Mouse (Mus musculus): ENCODE results near the gene Cmip. TPM values are rescaled to one million over a fixed set of nuclear protein-coding genes. Genes with fewer than 3 reads are reported as not detected.
"Not testable (repeated sequence)": the region's sequence is repeated elsewhere in the genome, so short reads cannot be mapped to it uniquely, and the experiment has no call there.

The Cmip gene
- polyA plus RNA-seq, 1 experiment from 2014 or later = 13.7 TPM

DNA sequence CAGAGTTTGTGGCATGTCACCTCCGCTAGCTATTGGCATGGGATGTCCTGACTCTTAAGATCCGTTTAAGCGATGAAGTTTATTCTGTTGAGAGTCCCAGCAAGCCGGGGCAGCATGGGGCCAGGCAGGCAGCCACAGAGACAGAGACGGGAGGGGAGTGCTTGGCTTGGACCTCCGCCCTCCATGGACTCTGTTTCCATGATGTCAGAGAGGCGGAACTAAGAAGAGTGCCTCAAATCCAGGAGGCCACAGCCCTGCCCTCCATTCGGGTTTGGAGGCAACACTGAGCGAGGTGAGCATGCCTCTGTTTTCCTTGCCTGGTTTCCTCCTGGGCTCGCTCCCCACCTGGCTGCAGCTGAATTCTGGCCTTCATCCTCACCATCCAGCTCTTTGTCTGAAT, 153.5 kb downstream of the Cmip start:
- 42% methylated on average over 10 of the region's 10 CpGs for WGBS
- Histone ChIP-seq H3K36me3 (ENCODE audit: control insufficient read depth, insufficient read depth, low read length) (no peaks in the 10 kb centered on the region), H3K4me3 (replicated peaks; ENCODE audit: low read length) (no peak overlapping the region), H3K9ac (ENCODE audit: low read length) (no peak overlapping the region), H3K27ac (ENCODE audit: low read length) (peak overlapping the region; percentile 32; the same call in 1 of the 2 replicates), H3K27me3 (ENCODE audit: control insufficient read depth, insufficient read depth, low read length) (no peaks in the 10 kb centered on the region), H3K4me1 (ENCODE audit: control insufficient read depth, insufficient read depth, low read length) (peaks cover 19% of the 10 kb centered on the region), H3K9me3 (replicated peaks; ENCODE audit: control insufficient read depth, low read length) (no peaks in the 10 kb centered on the region), H3K4me2 (ENCODE audit: low read depth, low read length) (peak overlapping the region; percentile 11; the same call in 1 of the 2 replicates)
- ATAC-seq (ENCODE audit: insufficient read depth, low FRiP score) = peak; percentile 49

DNA sequence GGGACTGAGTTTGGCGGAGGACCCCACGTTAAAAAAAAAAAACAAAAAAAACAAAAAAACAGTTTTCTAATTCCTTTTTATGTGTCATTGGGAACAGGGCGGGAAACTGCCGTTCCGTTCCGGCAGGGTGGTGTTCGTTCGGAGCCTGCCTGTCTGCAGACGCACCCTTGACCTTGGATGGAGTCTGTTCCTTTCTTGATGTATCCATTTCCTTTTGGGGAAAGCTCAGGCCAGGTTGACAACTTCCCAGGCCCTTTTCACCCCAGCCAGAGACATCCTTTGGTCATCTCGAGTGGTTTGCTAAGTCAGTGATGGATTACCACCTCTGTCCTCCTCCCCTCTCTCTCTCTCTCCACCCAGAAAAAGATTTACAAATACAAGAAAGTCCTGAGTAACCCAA, 154.0 kb downstream of the Cmip start:
- H3K27me3 ChIP-seq (ENCODE audit: control insufficient read depth, insufficient read depth, low read length) = no peaks in the 10 kb centered on the region
- no peak for ATAC-seq (ENCODE audit: insufficient read depth, low FRiP score)
- H3K4me2 ChIP-seq (ENCODE audit: low read depth, low read length) = 0 out of 2 replicates have a peak overlapping the region, but pooled peaks have one; percentile 11
- H3K4me3 ChIP-seq (replicated peaks; ENCODE audit: low read length) = no peak overlapping the region
- peak overlapping the region; percentile 32; the same call in 1 of the 2 replicates for H3K27ac ChIP-seq (ENCODE audit: low read length)
- 64% methylated on average over 10 of the region's 10 CpGs for WGBS
- H3K9me3 ChIP-seq (replicated peaks; ENCODE audit: control insufficient read depth, low read length) = no peaks in the 10 kb centered on the region
- peaks cover 19% of the 10 kb centered on the region for H3K4me1 ChIP-seq (ENCODE audit: control insufficient read depth, insufficient read depth, low read length)
- no peaks in the 10 kb centered on the region for H3K36me3 ChIP-seq (ENCODE audit: control insufficient read depth, insufficient read depth, low read length)
- no peak overlapping the region for H3K9ac ChIP-seq (ENCODE audit: low read length)

DNA sequence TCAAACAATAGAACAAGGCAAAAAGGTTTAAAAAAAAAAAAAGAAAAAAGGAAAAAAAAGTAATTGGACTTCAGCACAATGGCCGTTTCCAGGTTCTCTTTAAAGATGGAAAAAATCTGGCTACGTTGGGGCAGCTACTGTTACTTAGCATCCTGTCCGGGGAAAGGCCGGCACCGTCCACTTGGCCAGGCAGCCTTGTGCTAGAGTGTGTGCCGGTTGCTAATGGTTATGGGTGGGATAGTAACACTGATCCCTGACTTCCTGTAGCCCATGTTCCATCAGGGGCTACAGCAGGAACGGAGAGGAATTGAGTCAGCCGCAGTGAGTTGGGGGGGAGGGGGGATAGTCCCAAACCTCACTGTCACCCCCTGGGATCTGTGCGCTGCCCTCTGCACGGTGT, 155.4 kb downstream of the Cmip start:
- Histone ChIP-seq H3K4me3 (replicated peaks; ENCODE audit: low read length) (no peak overlapping the region), H3K4me2 (ENCODE audit: low read depth, low read length) (no peak overlapping the region), H3K27ac (ENCODE audit: low read length) (no peak overlapping the region), H3K27me3 (ENCODE audit: control insufficient read depth, insufficient read depth, low read length) (no peaks in the 10 kb centered on the region), H3K36me3 (ENCODE audit: control insufficient read depth, insufficient read depth, low read length) (no peaks in the 10 kb centered on the region), H3K4me1 (ENCODE audit: control insufficient read depth, insufficient read depth, low read length) (peaks cover 19% of the 10 kb centered on the region), H3K9me3 (replicated peaks; ENCODE audit: control insufficient read depth, low read length) (no peaks in the 10 kb centered on the region), H3K9ac (ENCODE audit: low read length) (no peak overlapping the region)
- no peak for ATAC-seq (ENCODE audit: insufficient read depth, low FRiP score)
- WGBS = 82% methylated on average over 10 of the region's 10 CpGs

DNA sequence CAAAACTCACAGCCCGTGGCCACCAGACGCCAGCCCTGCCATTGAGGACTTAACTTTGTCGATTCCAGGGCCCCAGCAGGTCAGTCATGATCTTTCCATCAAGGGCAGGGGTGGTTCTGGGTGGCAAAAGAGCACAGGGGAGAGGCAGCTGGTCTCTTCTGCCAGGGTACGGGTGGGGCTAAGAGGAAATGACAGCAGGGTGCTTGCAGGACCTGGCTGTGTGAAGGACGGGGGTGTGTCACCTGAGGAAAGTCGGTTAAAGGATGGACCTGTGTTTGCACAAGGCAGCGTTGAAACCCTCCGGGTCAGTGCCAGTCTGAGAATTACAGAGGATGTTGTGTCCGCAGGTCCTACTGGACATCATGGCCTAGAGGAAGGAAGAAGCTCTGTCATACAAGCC, 161.0 kb downstream of the Cmip start:
- H3K4me1 ChIP-seq (ENCODE audit: control insufficient read depth, insufficient read depth, low read length) = 0 out of 2 replicates have a peak, but pooled peaks cover 4% of the 10 kb centered on the region
- no peak for ATAC-seq (ENCODE audit: insufficient read depth, low FRiP score)
- H3K27ac ChIP-seq (ENCODE audit: low read length) = no peak overlapping the region
- no peak overlapping the region for H3K4me2 ChIP-seq (ENCODE audit: low read depth, low read length)
- H3K9ac ChIP-seq (ENCODE audit: low read length) = no peak overlapping the region
- H3K9me3 ChIP-seq (replicated peaks; ENCODE audit: control insufficient read depth, low read length) = no peaks in the 10 kb centered on the region
- no peaks in the 10 kb centered on the region for H3K36me3 ChIP-seq (ENCODE audit: control insufficient read depth, insufficient read depth, low read length)
- WGBS = 77% methylated on average over 9 of the region's 9 CpGs
- no peak overlapping the region for H3K4me3 ChIP-seq (replicated peaks; ENCODE audit: low read length)
- H3K27me3 ChIP-seq (ENCODE audit: control insufficient read depth, insufficient read depth, low read length) = no peaks in the 10 kb centered on the region

DNA sequence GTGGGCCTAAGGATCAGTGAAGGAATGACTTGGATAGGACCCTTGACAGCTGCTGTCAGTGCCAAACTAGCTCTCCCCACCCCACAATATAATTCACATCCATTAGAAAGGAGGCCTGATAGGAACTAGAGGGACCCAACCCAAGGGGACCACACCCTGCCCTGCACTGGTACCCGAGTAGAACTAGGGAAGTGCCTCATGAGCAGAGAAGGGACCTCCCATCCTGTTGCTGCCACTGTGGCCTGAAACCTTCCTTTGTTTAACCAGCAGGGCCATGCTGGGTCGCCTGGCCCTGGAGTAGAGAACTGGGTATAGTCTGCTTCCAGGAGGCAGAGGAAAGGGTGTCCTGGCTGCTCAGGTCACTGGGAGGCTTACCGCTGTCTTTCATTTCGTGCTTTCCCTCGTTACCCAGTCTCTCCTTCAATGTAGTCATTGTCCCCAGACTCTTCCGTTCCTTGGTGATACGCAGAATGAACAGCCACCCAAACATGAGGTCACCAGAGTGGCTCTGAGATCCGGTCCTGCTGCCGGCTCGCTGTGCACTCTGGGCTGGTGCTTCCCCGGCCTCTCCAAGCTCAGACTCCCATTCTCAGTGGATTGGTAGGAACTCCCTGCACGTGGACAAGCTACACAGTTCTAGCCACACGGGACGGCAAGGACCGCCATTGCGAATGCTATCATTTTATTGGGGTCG, 164.1 kb downstream of the Cmip start:
- 0 out of 2 replicates have a peak, but pooled peaks cover 4% of the 10 kb centered on the region for H3K4me1 ChIP-seq (ENCODE audit: control insufficient read depth, insufficient read depth, low read length)
- no peaks in the 10 kb centered on the region for H3K9me3 ChIP-seq (replicated peaks; ENCODE audit: control insufficient read depth, low read length)
- H3K9ac ChIP-seq (ENCODE audit: low read length) = no peak overlapping the region
- H3K27me3 ChIP-seq (ENCODE audit: control insufficient read depth, insufficient read depth, low read length) = no peaks in the 10 kb centered on the region
- 89% methylated on average over 17 of the region's 17 CpGs for WGBS
- H3K36me3 ChIP-seq (ENCODE audit: control insufficient read depth, insufficient read depth, low read length) = no peaks in the 10 kb centered on the region
- no peak overlapping the region for H3K4me3 ChIP-seq (replicated peaks; ENCODE audit: low read length)
- no peak overlapping the region for H3K4me2 ChIP-seq (ENCODE audit: low read depth, low read length)
- H3K27ac ChIP-seq (ENCODE audit: low read length) = no peak overlapping the region
- peak; percentile 24; the same call in 1 of the 2 replicates for ATAC-seq (ENCODE audit: insufficient read depth, low FRiP score)

- H3K27ac ChIP-seq (ENCODE audit: low read length) = no peak overlapping the region
- H3K36me3 ChIP-seq (ENCODE audit: control insufficient read depth, insufficient read depth, low read length) = 0 out of 2 replicates have a peak, but pooled peaks cover 3% of the 10 kb centered on the region
- no peak overlapping the region for H3K4me2 ChIP-seq (ENCODE audit: low read depth, low read length)
- no peaks in the 10 kb centered on the region for H3K9me3 ChIP-seq (replicated peaks; ENCODE audit: control insufficient read depth, low read length)
- no peak for ATAC-seq (ENCODE audit: insufficient read depth, low FRiP score)
- no peaks in the 10 kb centered on the region for H3K27me3 ChIP-seq (ENCODE audit: control insufficient read depth, insufficient read depth, low read length)
- 0 out of 2 replicates have a peak, but pooled peaks cover 4% of the 10 kb centered on the region for H3K4me1 ChIP-seq (ENCODE audit: control insufficient read depth, insufficient read depth, low read length)
- WGBS = 53% methylated on average over 5 of the region's 5 CpGs
- H3K4me3 ChIP-seq (replicated peaks; ENCODE audit: low read length) = no peak overlapping the region
- H3K9ac ChIP-seq (ENCODE audit: low read length) = no peak overlapping the region
Measured at GRCm38 (mm10) chr8:117421838-117422237, 165.0 kb downstream of the Cmip start.

DNA sequence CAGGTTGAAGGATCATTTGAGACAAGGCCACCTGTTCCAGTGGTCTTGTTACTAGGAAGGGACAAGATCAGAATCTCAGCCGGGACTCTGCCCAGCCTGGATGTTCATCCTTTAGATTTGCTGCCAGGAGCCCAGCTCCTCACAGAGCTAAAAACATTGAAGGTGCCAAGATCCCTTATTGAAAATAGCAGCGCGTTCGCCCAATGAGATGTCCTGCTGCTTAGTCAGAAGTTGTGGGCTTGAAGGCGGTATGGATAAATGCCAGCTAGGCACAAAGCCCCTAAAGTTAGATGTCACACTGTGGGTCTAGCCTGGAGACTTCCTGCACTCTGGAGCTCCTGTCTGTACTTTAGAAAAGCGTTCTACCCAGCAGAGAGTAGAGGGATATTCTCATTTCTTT, 165.5 kb downstream of the Cmip start:
- peaks cover 7% of the 10 kb centered on the region; the same call in 1 of the 2 replicates for H3K36me3 ChIP-seq (ENCODE audit: control insufficient read depth, insufficient read depth, low read length)
- H3K4me1 ChIP-seq (ENCODE audit: control insufficient read depth, insufficient read depth, low read length) = 0 out of 2 replicates have a peak, but pooled peaks cover 4% of the 10 kb centered on the region
- H3K4me2 ChIP-seq (ENCODE audit: low read depth, low read length) = no peak overlapping the region
- ATAC-seq (ENCODE audit: insufficient read depth, low FRiP score) = no peak
- H3K27ac ChIP-seq (ENCODE audit: low read length) = no peak overlapping the region
- WGBS = 87% methylated on average over 6 of the region's 6 CpGs
- no peak overlapping the region for H3K4me3 ChIP-seq (replicated peaks; ENCODE audit: low read length)
- no peaks in the 10 kb centered on the region for H3K9me3 ChIP-seq (replicated peaks; ENCODE audit: control insufficient read depth, low read length)
- H3K9ac ChIP-seq (ENCODE audit: low read length) = no peak overlapping the region
- no peaks in the 10 kb centered on the region for H3K27me3 ChIP-seq (ENCODE audit: control insufficient read depth, insufficient read depth, low read length)

DNA sequence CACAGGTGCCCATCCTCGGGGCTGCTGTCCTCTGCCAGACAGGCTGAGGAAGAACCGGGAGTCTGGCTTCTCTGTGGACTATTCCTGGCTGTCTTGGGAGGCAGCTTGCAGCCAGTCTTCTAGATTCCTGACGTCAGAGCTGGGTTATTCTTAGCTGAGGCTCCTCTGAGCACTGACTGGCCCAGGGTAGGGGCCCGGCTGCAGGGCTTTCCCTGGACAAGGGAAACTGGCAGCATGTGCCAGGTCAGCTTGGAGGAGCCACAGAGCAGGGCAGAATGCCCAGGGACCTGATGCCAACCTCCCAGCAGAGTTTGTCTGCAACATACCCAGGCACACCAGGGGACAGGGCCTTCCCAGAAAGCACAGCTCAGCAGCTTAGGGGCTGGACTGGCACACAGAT, 166.2 kb downstream of the Cmip start:
- Histone ChIP-seq H3K4me2 (ENCODE audit: low read depth, low read length) (no peak overlapping the region), H3K27ac (ENCODE audit: low read length) (no peak overlapping the region; the same call in 1 of the 2 replicates), H3K9me3 (replicated peaks; ENCODE audit: control insufficient read depth, low read length) (no peaks in the 10 kb centered on the region), H3K27me3 (ENCODE audit: control insufficient read depth, insufficient read depth, low read length) (no peaks in the 10 kb centered on the region), H3K4me3 (replicated peaks; ENCODE audit: low read length) (no peak overlapping the region), H3K4me1 (ENCODE audit: control insufficient read depth, insufficient read depth, low read length) (0 out of 2 replicates have a peak, but pooled peaks cover 4% of the 10 kb centered on the region), H3K36me3 (ENCODE audit: control insufficient read depth, insufficient read depth, low read length) (peaks cover 7% of the 10 kb centered on the region; the same call in 1 of the 2 replicates), H3K9ac (ENCODE audit: low read length) (no peak overlapping the region)
- peak; percentile 35; the same call in 1 of the 2 replicates for ATAC-seq (ENCODE audit: insufficient read depth, low FRiP score)
- 85% methylated on average over 4 of the region's 4 CpGs for WGBS

GRCm38 (mm10) chr8:117427816-117428215, 171.0 kb downstream of the Cmip start:
- not testable (repeated sequence) for H3K4me1 ChIP-seq (ENCODE audit: control insufficient read depth, insufficient read depth, low read length); H3K4me3 ChIP-seq (replicated peaks; ENCODE audit: low read length); H3K27me3 ChIP-seq (ENCODE audit: control insufficient read depth, insufficient read depth, low read length); H3K9ac ChIP-seq (ENCODE audit: low read length); ATAC-seq (ENCODE audit: insufficient read depth, low FRiP score); H3K9me3 ChIP-seq (replicated peaks; ENCODE audit: control insufficient read depth, low read length); H3K4me2 ChIP-seq (ENCODE audit: low read depth, low read length); H3K27ac ChIP-seq (ENCODE audit: low read length)
- 78% methylated on average over 8 of the region's 8 CpGs for WGBS
- peaks cover 13% of the 10 kb centered on the region; the same call in 1 of the 2 replicates for H3K36me3 ChIP-seq (ENCODE audit: control insufficient read depth, insufficient read depth, low read length)
